Mouse (Mus musculus) ES-Bruce4 (cell line): ENCODE data around the gene Rptor. TPM values are rescaled to one million over a fixed set of nuclear protein-coding genes. Genes with fewer than 3 reads are reported as not detected.

Source experiments
- H3K27ac ChIP-seq: 2 replicates; pipeline ENCODE4 v1.5.1; 2012; ENCODE audit warnings: low read length, inconsistent platforms; ENCODE audit not compliant: insufficient read depth
- H3K27me3 ChIP-seq: 2 replicates; pipeline ENCODE4 v1.6.1; 2012; ENCODE audit warnings: mild to moderate bottlenecking, low read length, inconsistent platforms; ENCODE audit not compliant: control insufficient read depth, poor library complexity, insufficient read depth, severe bottlenecking
- H3K36me3 ChIP-seq: 2 replicates; pipeline ENCODE4 v1.6.1; 2012; ENCODE audit warnings: inconsistent platforms, mild to moderate bottlenecking, low read length, moderate library complexity; ENCODE audit not compliant: control insufficient read depth, poor library complexity, insufficient read depth, severe bottlenecking
- H3K4me1 ChIP-seq: one replicate; pipeline ENCODE4 v1.8.1; 2011; ENCODE audit warnings: low read length; ENCODE audit not compliant: control insufficient read depth, insufficient read depth
- H3K4me3 ChIP-seq: 2 replicates; pipeline ENCODE4 v1.5.1; 2011; ENCODE audit warnings: low read depth, mild to moderate bottlenecking, low read length
- H3K9ac ChIP-seq: 2 replicates; pipeline ENCODE4 v1.6.1; 2012; ENCODE audit warnings: low read depth, mild to moderate bottlenecking, inconsistent platforms; ENCODE audit not compliant: poor library complexity, severe bottlenecking
- H3K9me3 ChIP-seq: replicated peaks from 2 replicates; pipeline ENCODE4 v1.6.1; 2012; ENCODE audit warnings: mild to moderate bottlenecking, low read length, inconsistent platforms; ENCODE audit not compliant: control insufficient read depth, poor library complexity, insufficient read depth, severe bottlenecking
- CTCF ChIP-seq: IDR thresholded peaks from one replicate; pipeline ENCODE4 v1.8.1; 2011; ENCODE audit warnings: low read depth, low read length
- EP300 ChIP-seq: IDR thresholded peaks from 2 replicates; pipeline ENCODE4 v1.6.1; 2011; ENCODE audit warnings: low read depth, low read length; ENCODE audit not compliant: insufficient read depth
- POLR2A ChIP-seq: IDR thresholded peaks from one replicate; pipeline ENCODE4 v1.8.1; 2011; ENCODE audit warnings: low read length; ENCODE audit not compliant: insufficient read depth
- polyA plus RNA-seq: library from polyadenylated mRNA; stranded (reverse); fragments of >200 nt; gene quantifications from 2 replicates; pipeline ENCODE4 v1.2.4, GENCODE M21; 2011; ENCODE audit warnings: low read depth; ENCODE audit not compliant: missing spikeins, insufficient read depth, insufficient read length

The Rptor gene
- polyA plus RNA-seq, 1 experiment, result 41.5 TPM

DNA sequence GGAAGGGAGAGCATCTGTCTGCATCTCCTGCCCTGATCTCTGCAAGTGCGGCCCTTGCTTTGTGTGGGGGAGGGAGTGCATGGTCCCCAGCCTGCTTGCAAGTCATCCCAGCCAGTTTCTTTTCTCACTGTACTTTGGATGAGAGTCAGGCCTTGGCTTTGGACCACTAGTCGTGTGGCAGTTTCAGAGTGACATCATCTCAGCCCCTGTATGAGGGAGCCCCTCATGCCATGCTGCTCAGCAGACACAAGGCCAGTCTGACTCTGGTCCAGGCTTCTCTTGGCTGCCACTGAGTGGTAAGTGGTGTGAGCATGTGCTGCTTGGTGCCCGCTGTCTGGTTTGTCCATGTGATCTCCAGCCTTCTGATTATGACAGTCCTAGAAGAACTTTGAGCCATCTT, 170.2 kb downstream of the Rptor start:
- peaks cover 8% of the 10 kb centered on the region; the same call in 1 of the 2 replicates for H3K9me3 ChIP-seq
- H3K27me3 ChIP-seq, result no peaks in the 10 kb centered on the region
- H3K9ac ChIP-seq, result no peak overlapping the region
- H3K36me3 ChIP-seq, result no peaks in the 10 kb centered on the region
- H3K27ac ChIP-seq, result no peak overlapping the region
- H3K4me3 ChIP-seq, result no peak overlapping the region
- TF ChIP-seq CTCF, result no peak
- TF ChIP-seq POLR2A, result no peak
- no peak for TF ChIP-seq EP300
- no peaks in the 10 kb centered on the region for H3K4me1 ChIP-seq

- Histone ChIP-seq H3K4me3 (no peak overlapping the region), H3K9ac (no peak overlapping the region), H3K4me1 (no peaks in the 10 kb centered on the region), H3K27me3 (no peaks in the 10 kb centered on the region), H3K27ac (no peak overlapping the region), H3K9me3 (peaks cover 8% of the 10 kb centered on the region; the same call in 1 of the 2 replicates), H3K36me3 (no peaks in the 10 kb centered on the region)
- TF ChIP-seq POLR2A, result no peak
- no peak for TF ChIP-seq CTCF
- no peak for TF ChIP-seq EP300
Observed at GRCm38 (mm10) chr11:119775076-119775760, 172.5 kb downstream of the Rptor start.

DNA sequence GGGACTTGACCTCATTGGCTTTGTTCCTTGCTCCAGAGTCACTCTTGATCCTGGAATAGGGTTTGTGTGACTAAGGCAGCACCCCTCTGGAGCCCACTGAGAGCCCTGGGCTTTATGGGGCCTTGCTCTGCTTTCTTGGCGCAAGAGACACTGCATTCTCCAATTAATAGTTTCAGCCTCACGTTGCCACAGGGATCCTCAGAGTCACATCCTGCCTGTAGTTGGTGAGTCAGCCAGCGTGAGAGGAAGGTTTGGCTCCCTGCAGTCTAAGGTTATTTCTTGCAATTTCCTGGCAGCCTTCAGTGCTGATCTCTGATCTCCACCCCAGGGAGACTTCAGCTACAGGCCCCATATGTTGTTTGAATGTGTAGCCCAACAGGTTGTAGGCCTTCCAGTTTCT, 174.5 kb downstream of the Rptor start:
- TF ChIP-seq CTCF (no peak), EP300 (no peak), POLR2A (no peak)
- Histone ChIP-seq H3K4me3 (no peak overlapping the region), H3K4me1 (no peaks in the 10 kb centered on the region), H3K27ac (no peak overlapping the region), H3K9ac (no peak overlapping the region), H3K36me3 (no peaks in the 10 kb centered on the region), H3K27me3 (no peaks in the 10 kb centered on the region), H3K9me3 (peaks cover 8% of the 10 kb centered on the region; the same call in 1 of the 2 replicates)

GRCm38 (mm10) chr11:119777872-119778271, 175.2 kb downstream of the Rptor start:
- Histone ChIP-seq H3K9me3 (peaks cover 8% of the 10 kb centered on the region; the same call in 1 of the 2 replicates), H3K4me1 (no peaks in the 10 kb centered on the region), H3K27ac (no peak overlapping the region), H3K36me3 (no peaks in the 10 kb centered on the region), H3K4me3 (no peak overlapping the region), H3K9ac (no peak overlapping the region), H3K27me3 (no peaks in the 10 kb centered on the region)
- TF ChIP-seq EP300 (no peak), POLR2A (no peak), CTCF (no peak)

GRCm38 (mm10) chr11:119780290-119780689, 177.6 kb downstream of the Rptor start:
- H3K4me1 ChIP-seq, result no peaks in the 10 kb centered on the region
- H3K4me3 ChIP-seq, result no peak overlapping the region
- peaks cover 8% of the 10 kb centered on the region; the same call in 1 of the 2 replicates for H3K9me3 ChIP-seq
- H3K36me3 ChIP-seq, result no peaks in the 10 kb centered on the region
- H3K27me3 ChIP-seq, result no peaks in the 10 kb centered on the region
- TF ChIP-seq EP300 (no peak), CTCF (no peak), POLR2A (no peak)
- no peak overlapping the region for H3K27ac ChIP-seq
- no peak overlapping the region for H3K9ac ChIP-seq

DNA sequence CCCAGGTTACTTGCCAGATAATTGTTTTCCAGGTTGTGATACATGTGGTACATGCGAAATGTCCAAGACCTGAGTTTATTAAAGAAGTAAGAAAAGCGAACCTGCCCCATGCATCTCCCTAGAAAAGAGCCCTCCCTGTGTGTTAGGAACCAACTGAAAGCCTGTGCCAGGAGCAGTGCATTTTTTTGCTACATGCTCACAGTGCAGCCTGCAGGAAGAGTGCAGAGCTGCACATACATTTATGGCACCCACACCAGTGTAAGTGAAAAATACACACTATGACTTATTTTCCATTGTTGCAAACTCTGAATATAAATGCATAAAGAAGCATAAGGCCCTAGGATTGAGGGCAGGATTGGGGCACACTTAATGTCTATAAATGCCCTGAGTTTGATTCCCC, 178.5 kb downstream of the Rptor start:
- H3K9ac ChIP-seq, result no peak overlapping the region
- H3K4me1 ChIP-seq, result no peaks in the 10 kb centered on the region
- H3K27ac ChIP-seq, result no peak overlapping the region
- H3K9me3 ChIP-seq, result 0 out of 2 replicates have a peak, but pooled peaks cover 3% of the 10 kb centered on the region
- H3K27me3 ChIP-seq, result no peaks in the 10 kb centered on the region
- no peaks in the 10 kb centered on the region for H3K36me3 ChIP-seq
- no peak for TF ChIP-seq EP300
- TF ChIP-seq POLR2A, result no peak
- no peak for TF ChIP-seq CTCF
- H3K4me3 ChIP-seq, result no peak overlapping the region
